Mouse (Mus musculus) hindlimb bud, embryonic 11.5 days (tissue): ENCODE results near the gene Tll2.

Experiments
- DNase-seq: peaks from one replicate; pipeline ENCODE4 v3.0.0-alpha.2; 2012; ENCODE audit warnings: low read depth, low spot score; ENCODE audit errors: extremely low spot score

Gene Tll2

DNA sequence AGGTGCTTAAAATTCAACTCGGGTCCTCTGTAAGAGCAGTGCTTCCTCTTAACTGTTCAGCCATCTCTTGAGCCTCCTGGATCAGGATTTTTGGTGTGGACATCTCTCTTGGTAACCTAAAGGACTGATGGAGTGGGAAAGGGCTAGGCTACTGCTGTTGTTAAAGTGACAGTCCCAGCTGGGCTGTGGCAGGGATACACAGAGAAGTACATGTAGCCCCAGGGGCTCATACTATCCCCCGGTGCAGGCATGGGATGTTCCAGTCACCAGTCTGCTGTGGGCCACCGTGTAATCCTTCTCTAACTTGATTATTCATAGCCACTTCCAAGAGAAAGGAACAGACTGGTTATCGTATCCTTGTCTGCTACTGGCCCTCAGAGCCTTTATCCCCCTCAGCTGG is 109.6 kb downstream of the Tll2 start:
- DNase-seq, result no peak

DNA sequence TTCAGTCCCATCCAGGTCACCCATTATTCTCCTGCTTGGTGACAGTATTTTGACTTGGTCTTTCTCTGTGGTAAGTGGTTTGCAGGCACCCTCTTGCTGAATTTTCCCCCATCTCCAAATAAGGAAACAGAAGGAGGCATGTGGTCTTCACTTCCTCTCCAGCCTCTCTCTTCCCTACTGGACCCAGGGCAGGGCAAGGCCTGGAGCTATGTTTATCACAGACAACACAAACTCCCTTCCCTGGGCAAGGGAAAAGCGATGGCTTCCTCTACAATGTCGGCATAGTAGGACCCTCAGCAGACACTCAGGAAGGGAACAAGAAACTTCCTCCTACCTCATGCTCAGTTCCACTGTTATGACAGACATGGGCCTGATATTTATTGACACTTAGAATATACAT is 114.7 kb downstream of the Tll2 start:
- DNase-seq, result no peak

DNA sequence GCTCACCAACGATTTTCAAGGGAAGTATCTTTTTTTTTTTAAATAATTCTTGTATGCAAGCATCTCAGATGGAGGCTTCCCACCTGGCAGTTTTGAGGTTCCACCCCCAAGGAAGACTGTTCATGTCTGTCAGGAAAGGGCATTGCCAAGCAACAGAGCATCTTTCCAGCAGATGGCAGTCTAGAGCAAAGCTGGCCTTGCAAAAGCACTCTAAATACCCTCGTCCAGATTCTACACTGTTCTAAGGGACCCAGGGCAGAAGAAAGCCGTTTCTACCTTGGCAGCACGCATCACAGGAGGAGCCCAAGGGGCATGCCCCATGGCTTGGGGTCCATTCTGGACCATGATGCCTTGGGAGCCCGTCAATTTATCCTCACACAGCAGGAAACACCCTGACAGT is 116.8 kb downstream of the Tll2 start:
- peak; percentile 63 for DNase-seq

DNA sequence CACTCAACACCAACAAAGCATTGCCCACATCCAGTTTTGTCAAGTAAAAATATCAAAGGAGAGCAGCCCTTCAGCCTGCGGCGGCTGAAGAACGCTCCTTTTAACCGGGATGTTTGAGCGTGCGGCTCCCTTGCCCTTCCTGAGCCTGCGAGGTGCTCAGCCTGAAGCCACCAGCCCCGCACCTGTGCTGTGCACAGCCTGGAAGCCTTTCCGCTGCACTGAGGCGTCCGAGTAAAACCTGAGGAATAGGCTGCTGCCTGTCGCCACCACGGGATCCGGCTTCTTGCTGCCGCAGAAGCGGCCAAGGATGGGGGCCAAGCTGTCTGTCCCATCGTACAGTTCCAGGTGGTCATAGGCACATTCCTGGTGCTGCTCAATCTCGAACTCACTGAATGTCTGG is 118.1 kb downstream of the Tll2 start:
- DNase-seq, result no peak

DNA sequence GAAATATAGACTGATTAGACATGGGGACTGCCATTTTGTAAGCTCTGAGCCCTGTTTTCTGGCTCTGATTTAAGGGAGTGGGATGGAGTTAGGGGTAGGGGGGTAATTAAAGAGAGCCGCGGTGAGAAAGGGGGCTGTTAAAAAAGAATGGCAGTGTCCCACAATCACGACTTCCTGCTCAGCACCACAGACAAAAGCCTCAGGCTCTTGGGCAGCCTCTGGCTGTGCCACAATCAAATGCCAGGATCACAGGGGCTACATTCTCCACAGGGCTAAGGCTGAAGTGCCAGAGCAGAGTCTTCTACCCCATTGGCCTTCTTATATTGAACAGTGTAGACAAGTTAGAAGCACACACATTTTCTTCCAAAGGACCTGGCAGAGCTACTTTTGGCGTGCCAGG is 118.7 kb downstream of the Tll2 start:
- DNase-seq, result no peak

DNA sequence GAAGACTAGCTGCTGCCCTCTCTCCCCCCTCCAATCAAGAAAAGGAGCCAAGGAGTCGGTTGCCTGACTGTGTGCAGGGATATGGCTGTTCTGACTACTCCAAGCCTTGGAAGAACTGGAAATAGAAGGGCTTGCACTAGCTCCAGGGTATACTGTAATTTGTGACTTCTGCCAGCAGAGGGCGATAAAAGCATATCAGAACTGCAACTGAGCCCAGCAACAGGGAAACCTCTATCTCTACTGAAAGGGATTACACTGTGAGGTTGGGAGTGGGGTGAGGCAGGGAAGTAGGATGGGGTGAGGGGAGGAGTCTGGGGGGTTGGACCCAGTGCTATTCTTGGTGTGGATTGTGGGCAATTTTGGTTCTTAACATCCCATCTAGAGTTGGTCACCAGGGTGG is 119.9 kb downstream of the Tll2 start:
- peak; percentile 56 for DNase-seq

DNA sequence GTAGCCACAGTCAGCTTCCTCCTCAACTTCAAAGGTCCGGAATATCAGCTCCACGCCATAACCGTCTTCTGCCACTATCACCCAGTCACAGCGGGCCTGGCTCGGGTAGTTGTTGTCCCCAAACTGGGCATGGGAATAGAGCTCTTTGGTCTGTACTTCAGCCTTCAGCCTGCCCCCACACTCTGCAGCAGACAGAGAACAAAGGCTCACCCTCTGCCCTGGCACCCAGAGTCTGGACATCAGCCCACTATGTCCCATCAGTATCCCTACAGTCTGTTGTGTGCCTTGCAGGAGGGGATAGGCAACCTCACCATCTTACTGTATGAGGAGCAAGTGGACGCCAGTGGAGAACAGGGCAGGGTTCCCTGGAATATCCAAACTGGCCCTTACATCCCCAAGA is 120.3 kb downstream of the Tll2 start:
- DNase-seq, result no peak

DNA sequence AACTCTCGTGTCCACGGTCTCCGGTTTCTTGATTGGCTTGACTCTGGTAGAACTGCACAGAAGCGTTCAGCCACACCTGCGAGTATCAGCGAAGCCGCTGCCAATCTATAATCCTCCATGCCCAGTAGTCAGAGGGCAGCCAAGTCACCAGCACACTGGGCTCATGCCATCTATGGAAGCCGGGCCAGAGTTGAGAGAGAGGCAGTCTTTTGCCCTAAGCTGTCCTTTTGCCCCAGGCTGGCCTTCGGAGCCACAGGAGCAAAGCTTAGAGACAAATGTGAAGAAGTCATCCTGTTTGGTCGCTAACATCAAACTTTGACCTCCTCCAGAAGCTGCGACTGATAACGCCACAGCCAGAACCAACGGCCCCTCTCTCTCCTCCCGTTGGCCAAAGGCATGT is 123.0 kb downstream of the Tll2 start:
- DNase-seq, result no peak

DNA sequence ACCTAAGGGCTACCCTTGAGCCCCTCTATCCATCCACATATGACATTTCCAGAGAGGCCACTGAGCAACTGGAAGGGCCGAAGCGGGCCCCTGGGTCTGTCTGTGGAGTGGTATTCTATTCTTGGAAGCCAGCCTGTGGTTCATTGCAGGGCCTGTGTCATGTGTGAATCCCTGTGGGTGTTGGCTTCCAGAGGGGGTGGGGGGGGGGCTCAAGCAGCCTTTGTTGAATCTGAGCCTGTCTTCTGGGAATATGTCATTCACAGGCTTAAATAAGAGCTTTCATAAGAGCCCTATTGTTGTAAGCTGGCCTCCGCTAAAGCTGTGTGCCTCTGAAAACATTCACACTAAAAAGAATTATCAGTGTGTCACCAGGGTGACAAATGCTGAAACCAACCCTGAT is 125.0 kb downstream of the Tll2 start:
- DNase-seq, result no peak

DNA sequence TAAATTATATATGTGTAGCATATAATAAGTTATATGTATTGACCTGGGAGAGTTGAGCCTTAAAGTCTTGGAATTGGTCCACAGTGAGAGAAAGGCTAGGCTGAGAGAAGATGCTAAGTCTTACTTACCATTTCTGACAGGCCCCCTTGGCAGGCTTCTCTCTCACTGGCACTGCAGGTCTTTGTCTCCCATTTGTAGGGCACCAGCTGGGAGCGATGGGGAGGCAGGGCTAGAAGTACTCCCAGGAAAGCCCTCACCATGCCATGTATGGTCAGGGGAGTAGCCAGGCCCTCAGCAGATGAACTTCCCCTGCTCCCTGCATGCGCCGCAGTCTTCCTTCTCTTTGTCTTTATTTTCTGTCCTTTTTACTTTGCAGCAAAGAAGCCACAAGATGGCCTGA is 129.7 kb downstream of the Tll2 start, which contains the start of gene Opalin:
Opalin (minus strand) TSS at position 208 of the 400 bp plus-strand sequence.
- no peak for DNase-seq

DNA sequence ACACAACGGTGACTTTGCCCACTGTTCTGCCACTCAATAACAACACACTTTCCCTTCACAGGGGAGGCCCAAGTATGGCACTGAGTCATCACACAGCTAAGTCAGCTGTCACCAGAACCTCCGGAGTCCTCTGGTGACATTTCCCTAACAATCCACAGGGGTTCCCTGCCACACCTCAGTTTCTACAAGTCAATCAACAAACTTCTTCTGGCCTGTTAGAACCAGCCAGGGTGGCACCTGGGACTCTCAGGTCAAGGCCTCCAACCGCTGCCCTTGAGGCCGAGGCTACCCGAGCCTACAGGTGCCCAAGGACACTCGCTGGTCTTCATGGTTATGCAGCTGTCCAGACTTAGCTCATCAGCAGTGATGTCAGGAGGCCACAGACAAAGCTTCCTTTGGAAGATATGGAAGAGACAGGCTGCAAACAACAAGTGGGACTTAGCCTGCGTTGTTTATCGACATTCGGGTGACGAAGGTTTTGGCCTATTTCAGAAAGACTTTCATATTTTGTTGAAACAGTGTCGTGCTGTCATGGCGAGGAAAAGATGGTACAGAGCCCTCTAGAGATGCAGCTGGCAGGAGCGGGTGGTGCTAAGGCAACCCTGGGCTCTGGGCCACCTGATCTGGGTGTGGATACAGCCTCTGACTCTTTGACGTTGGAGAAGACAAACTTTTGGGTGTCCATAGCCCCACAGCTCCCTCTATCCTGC is 132.7 kb downstream of the Tll2 start:
- DNase-seq, result no peak

DNA sequence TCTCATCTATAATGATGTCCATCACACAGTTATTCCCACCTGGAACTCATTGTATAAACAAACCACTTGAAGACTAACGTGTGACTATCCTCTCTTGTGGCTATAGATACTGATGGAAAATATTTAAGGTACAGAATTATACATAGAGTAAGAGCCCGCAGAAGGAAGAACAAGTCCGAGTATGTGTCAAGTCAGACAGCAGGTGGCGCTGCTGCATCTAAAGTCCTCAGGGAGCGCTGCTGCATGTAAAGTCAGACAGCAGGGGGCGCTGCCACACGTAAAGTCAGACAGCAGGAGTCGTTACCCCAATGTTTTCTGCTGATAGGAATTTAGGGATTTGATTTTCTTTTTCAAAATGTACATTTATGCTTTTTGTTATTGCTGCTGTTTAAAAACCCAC is 135.1 kb downstream of the Tll2 start:
- peak; percentile 74 for DNase-seq

DNA sequence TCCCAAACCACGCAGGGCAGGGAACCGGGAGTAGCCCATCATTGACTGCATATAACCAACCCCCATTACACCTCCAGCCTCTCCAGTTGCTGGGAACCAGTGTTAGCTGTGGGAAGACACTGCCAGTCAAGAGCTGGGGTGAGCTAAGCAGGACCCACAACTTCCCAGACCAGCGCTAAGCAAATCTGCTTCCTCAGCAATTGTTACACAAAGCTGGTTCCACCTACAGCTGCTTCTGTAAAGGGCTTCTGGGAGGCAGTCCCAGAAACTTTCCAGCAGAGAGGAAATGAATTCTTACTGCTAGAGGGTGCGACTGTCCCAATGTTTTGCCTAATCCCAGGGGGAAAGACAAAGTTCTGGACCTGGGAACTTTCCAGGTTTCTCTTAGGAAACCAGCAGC is 151.9 kb downstream of the Tll2 start:
- DNase-seq, result no peak

DNA sequence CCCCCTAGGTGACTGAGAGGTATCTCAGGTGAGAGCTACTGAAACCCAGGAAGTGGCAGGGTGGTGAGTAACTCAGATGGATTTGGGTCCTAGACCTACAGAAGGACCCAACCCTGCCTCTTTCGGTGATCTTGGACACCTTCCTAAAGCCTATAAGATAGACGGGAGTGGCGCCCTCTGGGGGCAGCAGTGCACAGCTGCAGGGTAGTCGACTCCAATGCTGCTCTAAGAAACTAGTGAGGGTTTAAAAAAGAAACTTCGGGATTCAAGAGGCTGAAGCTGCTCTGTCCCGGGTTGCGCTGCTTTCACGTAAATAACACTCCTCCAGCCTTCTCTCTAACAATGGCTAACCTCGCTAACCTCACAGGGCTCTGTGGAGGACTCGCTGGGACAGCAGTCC is 153.1 kb downstream of the Tll2 start:
- DNase-seq, result no peak

DNA sequence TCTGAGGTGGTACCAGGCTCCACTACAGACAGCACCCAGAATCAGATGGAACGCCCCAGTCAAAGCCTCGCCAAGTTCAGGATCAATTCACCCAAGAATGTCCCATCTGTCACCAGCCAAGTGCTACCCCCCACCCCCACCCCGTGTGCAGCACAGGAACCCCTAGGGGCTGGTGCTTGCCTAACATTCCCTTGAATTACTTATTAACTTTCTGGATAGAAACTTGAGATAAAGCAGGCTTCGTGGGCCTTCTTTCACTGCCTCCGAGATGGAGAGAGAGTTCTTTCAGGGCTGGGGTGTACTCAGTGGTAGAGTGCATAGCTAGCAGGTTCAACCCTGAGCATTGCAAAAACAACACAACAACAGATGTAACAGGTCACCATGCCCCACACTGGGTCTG is 154.4 kb downstream of the Tll2 start:
- no peak for DNase-seq

DNA sequence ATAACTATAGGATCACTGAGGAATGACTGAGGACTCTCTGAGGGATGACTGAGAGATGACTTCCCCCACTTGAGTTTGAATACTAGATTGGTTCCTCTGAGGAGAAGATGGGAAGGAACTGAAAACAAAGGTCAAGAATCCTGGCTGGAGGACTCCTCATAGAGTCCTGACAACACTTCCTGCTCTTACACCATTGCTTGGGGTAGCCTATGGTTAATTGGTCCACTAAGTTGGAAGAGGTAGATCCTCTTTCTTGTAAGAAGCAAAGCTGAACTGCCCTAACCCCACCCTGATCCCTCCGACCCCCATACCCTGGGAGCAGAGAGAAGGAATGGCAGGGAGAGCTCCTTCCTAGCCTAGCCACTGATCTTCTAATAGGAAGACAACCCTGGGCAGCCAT is 154.9 kb downstream of the Tll2 start:
- DNase-seq, result no peak

DNA sequence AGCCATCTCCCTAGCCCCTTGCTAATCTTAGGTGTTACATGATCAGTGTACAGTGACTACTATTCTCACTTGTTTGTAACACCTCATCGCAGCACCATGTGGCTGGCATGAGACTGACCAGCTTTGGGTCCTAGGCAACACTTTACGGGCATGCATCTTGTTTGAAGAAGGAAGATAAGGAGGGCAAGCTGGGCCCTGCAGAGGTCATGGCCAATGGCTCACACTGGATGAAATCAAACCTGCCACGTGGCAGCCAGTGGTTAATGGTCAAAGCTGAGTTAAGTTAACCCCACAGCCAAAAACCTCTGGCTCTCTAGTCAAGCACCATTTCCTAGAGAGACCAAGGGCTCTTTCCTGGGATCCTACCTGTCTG is 158.5 kb downstream of the Tll2 start:
- no peak for DNase-seq

DNA sequence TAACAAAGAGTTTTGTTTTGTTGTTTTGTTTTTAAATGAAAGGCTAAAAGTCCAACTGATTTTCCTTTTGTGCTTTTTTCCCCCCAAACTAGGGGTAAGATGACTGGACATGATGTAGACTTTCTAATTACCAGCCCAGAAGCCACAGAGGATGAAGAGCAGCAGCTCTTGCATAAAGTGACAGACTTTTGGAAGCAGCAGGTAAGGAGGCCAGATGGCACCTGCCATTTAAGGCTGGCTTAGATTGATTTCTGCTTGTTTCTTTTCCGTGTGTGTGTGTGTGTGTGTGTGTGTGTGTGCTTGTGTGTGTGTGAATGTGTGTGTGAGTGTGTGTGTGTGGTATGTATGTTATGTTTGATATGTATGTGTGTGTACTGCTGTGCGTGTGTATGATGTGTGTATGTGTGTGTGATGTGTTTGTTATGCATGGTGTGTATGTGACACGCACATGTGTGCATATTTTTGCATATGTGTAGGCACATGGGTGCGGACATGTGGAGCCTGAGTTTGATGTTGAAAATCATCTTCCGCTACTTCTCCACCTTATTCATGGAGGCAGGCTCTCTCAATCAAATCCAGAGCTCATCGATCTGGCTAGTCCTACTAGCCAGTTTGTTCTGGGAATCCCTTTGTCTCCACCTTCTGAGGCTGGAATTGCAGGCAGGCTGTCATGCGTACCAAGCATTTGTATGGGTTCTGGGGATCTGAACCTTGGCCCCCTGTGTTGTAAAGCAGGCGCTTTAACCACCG is 159.0 kb downstream of the Tll2 start:
- DNase-seq, result no peak

DNA sequence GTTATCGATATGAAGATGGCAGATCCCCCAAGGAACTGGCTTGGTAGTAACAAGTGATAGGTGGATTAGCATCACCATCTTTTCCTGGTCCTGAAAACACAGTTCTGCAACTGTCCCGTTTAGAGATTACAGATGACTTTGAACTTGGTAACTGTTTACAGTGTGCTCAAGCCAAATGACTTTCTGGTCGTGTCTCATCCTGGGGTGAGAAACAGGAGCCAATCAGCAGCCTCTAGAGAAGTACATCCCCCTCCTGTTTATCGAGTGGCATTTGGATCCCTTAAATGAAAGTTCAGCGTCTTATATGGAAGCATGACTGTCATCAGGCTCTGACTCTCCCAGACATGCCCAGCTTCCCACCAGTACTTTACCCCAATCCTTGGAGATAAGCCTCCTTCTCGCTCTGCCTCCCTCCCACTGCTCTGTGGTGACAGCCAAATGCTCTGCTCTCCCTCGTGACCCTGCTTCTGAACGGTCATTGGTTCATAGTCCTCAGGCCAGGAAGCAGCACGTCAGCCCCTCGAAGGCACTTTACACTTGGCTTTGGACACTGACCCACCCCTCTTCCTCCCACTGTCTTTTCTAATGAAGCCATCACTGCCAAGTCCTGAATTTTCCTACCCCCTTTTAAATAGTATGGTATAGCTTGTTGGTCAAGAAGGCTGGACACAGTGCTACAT is 161.4 kb downstream of the Tll2 start:
- DNase-seq, result no peak

DNA sequence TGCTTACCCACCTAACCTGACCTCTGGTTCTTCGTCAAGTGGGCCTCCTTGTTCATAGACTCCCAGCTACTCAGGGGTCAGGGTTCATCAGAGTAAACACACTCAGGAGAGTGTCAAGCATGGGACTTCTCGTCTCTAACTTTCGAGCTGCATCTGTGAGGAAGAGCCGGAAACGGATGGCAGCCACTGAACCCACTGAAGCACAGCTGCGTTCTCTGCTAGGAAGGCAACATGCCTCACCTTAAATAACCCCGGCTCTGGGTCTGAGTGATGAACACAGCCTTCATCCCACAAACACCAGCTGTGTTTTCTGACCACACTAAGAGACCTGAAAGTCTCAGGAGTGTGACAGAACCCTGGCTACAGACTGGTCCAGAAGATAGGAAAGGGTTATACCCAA is 167.5 kb downstream of the Tll2 start:
- no peak for DNase-seq

DNA sequence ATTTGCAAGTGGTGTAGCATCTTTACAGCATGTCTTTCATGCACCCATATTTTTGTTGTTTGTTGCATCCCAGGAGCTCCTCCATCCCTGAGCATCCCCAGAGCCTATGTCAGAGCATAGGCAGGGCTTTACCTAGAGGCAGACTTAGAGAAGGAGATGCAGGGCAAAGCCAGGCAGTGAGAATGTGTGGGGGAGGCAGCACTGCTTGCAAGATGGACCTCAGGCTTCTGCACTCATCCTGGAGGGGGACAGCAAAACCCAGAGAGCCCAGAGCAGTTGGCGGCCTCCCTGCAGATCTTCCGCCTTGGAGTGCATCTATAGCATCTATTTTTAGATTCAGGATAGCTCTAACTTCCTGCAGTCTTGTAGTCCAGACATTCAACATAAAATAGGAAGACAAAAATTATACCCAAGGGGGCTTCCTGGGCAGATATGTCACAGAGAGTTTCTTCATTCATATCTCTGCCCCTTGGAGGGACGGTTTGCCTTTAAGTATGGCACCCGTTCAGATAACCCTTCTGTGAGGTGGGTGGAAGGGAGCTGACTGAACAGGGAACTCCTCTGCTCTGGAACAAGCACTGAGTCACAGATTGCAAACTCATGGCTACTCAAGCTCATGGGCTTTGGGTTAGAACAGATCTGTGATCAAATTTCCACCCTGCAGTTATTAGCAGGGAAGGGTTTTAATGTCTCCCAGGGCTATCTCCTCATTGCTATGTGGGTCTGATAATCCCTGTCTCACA is 170.7 kb downstream of the Tll2 start:
- no peak for DNase-seq
